Mouse (Mus musculus): ENCODE measurements at regions not wholly inside any gene's neighbourhood (a gene's known extent, or its start where the extent isn't known, plus 50 kb on each side); places are given as distances from the start of the nearest gene placed in this dataset.
"Not testable (repeated sequence)": the region's sequence is repeated elsewhere in the genome, so short reads cannot be mapped to it uniquely, and the experiment has no call there.

DNA sequence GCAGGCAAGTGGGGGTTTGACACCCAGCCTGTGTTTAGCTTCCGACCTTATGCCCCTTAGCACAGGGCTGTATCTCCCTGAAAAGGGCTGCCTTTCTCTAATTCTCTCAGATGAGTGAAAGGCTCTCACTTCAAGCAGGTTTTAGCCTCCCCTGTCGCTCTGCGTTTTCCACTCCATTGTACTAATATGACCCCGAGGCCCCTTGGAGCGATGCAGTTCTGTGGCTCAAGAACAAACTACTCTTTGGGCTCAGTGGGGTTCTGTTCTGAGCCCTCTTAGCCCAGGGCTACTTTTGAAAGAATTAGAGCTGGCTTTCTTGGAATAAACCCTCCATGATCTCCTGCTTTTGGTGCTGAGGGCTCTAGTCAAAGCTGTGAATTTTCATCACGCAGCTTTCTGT lies 53.4 kb upstream of the Castor2 start:
- DNase-seq = no peak

DNA sequence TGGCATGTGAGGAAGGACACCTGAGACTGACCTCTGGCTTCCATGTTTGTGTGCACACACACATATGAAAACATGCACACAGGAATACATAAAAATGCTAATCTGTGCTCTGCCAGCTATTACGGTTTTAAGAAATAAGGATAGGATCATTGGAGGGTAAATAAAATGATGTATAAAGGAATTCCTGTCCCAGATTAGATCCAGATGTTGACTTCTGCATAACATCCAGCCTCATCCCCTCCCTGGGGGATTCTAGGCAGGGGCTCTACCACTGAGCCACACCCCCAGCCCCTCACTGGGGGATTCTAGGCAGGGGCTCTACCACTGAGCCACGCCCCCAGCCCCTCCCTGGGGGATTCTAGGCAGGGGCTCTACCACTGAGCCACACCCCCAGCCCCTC lies 56.6 kb upstream of the Castor2 start:
- not testable (repeated sequence) for DNase-seq

DNA sequence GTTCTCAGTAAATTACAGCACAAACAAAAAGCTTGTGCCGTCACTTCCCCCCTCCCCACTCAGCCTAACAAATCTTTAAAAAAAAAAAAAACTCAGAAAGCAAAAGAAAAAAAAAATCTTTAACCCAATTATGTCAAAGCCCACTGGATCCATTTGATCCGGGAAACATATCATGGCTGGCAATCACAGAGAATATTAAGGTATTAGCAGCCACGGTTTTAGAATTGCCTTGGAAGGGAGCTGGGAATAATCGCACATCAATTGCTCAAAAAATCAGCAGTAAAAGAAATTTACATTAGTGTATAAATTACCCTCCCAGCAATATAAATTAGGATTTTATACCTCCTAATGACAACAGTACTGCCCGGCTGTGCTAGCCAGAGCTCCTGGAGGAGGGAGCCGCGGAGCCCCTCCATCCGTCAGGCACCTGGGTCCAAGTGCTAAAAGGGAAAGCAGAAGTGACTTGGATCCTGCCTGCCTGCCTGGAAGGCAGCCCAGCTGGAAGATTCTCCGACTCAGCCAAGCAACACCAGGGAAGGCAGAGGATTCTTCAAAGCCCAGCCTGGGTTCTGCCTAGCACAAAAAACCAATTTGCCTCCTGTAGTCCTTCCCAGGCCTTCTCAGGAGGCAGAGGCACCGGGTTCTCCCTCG lies 72.1 kb upstream of the Castor2 start:
- peak; percentile 35 for DNase-seq

DNA sequence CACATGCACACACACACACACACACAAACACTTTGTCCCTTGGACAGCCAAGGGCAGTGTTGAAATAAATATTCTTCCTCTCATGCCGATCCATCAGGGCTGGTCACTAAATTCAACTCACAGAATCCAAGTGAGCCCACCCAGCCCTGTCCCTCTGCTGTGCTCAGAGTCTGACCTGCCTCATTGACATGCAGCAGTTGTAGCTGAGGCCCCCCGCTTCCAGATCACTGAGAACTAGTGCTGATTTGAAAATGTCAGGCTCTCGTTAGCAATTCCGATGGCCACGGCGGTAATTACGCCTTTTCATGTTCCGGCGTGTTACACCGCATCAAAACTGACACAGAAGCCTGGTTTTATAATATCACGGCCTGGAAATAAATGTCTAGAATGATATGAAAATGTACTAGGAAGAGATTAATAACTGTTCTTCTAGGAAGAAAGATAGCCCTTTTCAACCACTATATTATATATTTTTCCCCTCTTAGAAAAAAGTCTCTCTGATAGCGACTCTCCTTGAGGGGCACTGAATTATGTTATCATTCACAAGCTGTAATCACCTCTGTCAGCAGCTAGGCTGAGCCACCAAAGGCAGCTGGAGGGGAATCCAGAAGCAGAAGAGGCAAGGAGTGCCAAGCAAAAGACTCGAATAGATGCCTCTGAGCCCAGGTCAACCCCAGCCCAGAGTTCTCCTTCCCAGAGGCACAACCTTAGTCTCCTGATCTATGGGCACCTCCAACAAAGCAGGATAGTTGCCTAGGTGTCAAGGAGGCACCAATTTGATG lies 79.7 kb upstream of the Castor2 start:
- DNase-seq = no peak

DNA sequence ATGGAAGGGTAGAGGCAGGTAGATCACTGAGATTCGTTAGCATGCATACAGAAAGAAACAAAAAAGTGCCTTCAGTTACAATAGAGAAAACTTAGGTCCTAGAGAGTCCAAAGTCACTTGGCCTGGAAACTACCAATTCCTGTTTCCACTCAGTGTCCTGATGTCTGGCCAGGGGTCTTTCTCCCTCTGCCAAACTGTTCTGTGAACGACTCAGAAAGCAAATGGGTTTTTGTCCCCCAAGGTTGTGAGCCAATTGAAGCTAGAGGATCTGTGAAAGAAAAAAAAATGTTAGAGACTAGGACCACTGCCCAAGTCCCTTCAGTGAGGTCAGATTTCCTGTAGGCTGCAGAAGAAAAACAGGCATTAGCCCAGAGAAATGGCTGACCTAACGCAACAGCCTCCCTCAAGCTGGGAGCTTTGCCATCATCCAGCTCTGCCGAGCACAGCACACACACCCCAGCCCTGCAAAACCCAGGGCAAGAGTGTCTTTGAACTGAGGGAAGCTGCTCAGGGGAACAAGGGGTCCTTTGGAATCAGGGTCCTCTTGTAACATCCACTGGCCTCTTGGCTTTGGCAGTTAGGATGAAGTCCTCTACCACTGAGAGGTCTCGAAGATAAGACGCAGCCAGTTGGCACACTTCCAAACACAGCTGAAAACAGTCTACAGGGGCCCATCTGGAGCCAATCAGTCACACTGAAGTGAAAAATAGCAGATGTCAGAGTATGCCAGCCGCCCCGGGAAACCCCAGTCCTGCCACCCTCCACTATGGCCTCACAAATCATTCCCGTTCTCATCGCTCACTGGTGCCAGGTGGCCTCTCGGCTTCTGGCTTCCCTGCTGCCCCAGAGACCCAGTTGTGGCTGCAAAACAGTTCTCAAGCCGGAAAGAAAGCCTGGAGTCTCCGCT lies 85.0 kb upstream of the Castor2 start:
- no peak for DNase-seq

DNA sequence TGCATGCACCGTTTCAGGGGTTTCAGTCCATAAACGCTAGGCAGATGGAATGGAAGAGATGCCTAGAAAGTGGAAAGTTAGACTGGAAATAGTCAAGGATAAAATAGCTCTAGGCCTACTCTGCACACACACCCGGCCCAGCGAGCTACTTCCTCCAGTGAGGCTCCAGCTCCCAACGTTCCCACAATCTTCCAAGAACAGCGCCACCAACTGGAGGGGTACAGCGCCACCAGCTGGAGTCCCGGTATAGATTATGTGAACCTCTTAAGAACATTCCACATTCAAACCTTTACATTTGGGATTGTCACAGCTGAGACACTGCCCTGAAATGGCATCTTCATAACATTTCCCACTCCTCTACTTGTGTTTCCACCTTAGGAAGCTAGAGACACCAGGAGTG lies 86.3 kb upstream of the Castor2 start:
- no peak for DNase-seq

DNA sequence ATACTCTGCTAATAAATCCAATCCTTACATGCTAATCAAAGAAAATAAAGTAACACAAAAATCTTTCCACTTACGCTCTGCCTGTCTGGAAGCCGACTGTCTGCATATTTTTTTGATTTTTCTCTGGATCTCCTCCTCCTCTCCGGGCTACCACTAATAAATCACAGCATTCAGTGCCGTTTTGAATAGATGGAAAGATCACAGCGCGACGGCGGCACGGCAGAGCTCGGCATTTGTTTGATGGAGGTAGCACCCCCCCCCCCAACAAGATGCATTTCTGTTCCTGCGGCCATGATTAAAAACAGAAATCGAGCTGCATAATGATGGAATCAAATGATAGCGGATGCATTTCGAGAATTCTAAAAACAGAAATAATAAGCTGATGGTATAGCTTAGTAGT lies 89.7 kb upstream of the Castor2 start:
- DNase-seq = no peak

DNA sequence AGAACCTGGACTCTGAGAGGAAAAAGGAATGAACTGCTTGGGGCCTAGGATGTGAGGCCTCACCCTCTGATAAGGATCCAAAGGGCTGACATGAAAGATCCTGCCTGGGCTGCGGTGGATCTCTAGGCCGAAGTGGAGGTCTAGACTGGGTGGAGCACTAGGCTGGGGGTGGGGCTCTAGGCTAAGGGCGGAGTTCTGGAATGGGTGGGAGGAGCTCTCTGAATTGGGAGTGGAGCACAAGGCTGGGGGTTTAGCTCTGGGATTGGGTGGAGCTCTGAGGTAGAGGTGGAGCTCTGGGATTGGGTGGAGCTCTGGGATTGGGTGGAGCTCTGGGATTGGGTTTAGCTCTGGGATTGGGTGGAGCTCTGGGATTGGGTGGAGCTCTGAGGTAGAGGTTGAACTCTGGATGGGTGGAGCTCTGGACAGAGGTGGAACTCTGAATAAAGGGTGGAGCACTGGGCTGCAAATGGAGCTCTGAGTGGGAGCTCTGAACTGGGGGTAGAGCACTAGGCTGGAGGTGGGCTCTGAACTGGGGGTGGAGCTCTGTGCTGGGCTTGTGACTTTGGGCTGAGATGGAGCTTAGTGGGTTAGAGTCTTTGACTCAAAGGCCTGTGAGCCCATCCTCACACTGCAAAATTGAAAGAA lies 92.3 kb upstream of the Castor2 start:
- DNase-seq = peak; percentile 38

DNA sequence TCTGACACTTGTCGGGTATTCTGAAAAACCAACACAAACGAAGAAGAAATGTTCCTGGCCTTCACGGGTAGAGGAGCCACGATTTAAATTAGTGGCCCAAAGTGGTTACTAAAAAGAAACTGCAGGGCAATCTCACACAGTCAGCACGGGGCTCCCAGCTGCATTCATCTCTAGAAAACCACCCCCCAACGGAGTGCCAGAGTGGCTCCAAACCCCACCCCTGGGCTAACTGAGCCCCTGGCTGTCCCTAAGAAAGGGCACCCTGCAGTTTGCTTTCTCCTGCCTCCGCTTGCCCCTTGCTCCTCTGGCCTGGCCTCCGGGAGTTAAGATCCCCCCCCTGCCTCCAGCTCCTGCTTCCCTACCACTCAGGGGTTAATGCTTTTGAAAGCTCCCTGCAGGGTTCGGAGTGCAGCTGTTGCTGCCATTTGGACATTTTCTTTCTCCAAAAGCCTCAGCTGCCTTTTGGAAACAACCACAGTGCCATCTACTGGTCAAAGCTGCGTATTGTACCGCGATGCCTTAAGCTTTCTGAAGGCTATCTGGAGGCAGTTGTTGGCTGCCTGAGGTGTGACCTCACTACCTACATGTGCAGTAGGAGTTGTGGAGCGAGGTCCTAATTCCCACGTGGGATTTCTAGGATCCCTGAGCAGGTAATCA lies 92.9 kb upstream of the Castor2 start:
- DNase-seq = peak; percentile 89

DNA sequence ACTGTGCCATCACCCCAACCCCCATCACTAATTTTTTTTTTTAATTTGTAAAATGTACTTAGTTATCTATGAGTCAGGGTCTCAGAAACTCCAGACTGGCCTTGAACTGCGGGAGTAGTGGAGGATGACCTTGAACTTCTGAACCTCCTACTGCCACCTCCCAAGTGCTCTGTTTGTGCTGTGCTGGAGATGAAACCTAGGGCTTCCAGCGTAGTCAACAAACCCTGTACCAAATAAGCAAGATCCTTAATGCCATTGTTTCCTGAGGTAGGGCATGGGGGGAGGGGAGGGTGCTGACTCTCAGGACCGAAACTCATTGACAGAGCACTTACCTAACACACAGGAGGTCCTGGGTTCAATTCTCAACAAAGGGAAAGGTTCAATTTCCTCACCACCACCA lies 93.5 kb upstream of the Castor2 start:
- DNase-seq = no peak

DNA sequence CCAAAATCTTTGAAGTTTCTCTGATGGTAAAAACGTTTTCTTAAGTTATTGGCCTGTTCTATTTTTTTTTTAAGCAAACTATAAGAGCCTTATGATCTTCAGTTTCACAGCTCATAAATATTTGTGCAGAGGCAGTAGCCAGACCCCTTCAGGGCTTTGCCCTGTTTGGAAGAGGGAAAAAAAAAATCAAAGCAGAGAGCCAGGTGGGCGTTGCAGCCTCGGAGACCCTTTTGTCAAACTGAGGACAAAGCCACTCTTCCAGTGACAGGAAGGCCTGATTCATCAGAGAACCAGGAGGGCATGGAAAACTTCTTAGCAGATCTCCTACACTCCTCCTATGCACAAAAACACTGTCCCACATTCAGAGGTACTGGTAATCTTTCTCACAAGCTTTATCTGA lies 99.4 kb upstream of the Castor2 start:
- no peak for DNase-seq

DNA sequence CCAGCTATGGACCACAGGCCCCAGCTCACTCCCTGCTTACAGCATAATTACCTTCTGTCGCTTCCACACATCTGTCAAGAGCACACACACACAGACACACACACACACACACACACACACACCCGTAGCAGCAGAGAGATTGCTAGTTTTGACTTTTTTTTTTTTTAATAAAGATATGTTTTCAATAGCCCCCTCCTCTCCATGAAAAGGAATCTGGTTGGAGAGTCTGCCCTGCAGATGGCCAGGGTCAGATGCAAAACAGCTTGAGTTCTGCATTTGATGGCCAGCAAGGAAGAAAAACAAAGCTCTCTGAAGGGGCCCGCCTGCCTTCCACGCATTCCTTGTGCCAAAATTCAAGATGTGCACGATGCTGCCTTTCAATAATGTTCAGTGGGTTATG lies 99.8 kb upstream of the Castor2 start:
- DNase-seq = peak; percentile 29

DNA sequence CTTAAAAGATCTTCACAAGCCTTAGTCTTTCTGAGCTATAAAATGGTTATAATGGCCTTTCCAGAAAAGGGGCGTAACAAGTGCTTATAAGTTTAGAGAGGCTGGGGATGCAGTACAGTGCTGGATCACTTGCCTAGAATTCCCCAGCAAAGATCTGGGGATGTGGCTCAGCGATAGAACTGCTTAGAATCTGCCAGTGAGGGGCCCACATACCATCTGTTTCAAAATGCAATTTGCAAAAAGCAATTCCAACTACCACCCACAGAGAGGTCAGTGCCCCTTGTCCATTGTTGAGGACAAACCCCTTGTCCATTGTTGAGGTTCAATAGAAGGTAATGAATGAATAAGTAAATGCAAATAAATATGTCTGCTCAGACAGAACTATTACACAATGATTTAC lies 107.5 kb upstream of the Castor2 start:
- DNase-seq = no peak

DNA sequence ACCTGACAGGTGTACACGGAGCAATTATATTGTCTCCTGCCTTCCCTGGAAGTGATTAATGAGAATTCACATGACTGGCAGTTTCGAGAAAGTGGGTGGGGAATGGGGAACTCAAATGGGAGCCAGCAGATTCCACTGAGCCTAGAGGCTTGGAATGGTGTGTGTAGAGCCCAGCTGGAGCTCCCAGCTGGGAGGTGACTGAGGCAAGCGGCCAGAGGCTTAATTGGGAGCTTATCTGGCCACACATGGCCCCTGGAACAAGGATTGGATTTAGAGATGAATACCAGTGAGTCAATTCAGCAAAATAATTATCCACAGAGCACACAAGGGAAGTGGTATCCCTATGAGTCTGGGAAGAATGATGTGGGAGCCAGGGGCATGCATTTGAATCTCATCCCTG lies 108.0 kb upstream of the Castor2 start:
- no peak for DNase-seq

DNA sequence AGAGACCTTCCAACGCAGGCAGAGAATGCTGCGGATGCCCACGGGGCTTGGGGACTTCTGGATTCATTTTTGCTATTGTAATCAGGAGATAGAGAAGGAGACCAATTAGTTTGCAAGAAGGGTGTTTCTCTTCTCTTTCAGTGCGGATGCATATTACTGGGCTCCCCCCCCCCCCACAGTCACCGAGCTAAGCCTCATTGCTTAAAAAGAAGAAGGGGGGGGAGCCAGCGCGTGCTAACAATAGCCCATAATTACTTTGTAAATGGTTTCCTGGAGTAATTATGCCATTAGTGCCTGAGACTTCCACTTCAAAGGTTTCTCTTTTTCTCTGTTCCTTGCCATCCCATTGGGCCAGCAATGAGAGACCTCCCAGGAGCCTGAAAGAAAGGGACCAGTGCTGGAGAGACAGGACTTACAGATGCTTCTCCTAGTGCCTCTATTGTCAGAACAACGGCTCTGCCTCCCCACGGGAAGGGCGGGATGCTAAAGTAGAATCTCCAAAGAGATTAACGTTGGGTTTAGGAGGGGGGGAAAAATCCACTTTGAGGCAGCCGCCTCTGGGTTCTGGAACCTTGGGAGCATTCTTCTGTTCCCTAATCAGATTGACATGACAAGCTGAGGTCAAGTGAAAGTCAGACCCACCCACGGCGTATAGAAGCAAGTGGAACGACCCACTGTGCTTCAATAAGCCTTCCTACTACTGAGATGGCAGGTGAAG lies 116.1 kb upstream of the Castor2 start:
- no peak for DNase-seq

DNA sequence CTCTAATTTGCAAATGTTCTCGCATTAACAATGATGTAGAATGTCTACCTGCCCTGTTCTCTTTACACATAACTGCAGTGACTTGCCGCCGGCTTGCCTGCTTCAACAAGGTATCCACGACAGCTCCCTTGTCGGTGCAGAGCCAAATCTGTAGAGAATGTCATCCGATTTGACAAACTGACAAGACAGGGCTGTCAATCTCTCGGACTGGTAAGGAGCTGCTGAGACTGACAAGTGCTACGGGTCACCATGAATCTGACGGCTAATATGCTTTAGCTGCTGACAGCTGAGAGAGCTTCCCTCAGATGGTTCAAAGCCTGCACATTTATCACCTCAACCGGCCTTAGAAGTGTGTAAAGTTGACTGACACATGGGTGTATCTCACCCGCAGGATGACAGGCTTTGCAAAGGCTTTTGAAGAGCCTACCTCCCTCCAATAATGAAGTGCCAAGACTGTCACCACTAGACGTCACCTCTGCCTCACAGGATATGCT lies 129.0 kb upstream of the Castor2 start:
- DNase-seq = no peak

DNA sequence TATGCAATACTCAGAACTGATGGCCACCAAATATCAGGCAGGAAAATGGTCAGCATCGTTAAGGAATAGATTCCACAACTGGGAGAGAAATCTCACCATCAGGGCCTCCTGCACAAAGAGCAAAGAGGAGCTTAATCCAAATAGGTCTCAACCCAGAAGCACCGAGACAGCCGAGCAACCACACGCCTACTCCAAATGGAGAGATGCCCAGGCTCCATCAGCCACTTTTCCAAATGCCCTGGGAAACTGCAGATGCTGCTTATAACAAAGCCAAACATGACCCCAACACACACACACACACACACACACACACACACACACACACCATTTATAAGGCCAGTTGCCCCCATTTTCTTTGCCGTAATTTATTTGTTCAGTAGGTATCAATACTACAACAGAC lies 136.2 kb upstream of the Castor2 start:
- DNase-seq = no peak

DNA sequence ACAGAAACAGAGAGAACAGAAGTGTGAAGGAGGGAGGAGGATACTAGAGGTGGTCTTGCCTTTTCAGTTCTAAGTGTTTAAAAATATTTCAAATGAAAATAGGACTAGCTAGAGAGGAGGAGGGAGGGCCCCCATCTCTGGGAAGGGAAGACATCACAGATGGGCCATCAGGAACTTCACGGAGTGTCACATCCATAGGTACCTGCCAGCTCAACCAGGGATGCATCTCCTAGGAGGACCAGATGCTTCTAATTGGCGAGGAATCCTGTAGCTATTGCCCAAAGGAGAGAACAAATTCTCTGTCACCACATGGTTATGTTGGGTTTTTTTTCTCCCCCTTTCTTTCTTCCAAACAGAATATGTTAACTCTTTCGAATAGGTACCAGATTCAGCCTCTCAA lies 158.7 kb upstream of the Castor2 start:
- DNase-seq = peak; percentile 83

DNA sequence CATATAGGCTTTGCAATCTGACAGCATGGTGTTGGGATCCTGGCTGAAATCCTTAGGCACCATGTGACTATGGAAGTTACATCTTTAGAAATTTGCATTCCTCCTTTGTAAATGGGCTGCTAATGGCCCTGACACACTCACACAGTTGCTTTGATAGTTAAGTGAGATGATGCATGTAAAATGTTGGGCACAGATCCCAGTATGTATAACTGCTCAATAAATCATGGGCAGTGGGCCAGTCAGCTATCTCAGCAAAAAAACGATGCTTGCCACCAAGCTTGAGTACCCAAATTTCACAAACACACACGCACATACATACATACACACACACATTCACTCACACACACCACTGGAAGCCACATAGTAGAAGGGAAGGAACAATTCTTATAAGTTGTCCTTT lies 159.5 kb upstream of the Castor2 start:
- no peak for DNase-seq

DNA sequence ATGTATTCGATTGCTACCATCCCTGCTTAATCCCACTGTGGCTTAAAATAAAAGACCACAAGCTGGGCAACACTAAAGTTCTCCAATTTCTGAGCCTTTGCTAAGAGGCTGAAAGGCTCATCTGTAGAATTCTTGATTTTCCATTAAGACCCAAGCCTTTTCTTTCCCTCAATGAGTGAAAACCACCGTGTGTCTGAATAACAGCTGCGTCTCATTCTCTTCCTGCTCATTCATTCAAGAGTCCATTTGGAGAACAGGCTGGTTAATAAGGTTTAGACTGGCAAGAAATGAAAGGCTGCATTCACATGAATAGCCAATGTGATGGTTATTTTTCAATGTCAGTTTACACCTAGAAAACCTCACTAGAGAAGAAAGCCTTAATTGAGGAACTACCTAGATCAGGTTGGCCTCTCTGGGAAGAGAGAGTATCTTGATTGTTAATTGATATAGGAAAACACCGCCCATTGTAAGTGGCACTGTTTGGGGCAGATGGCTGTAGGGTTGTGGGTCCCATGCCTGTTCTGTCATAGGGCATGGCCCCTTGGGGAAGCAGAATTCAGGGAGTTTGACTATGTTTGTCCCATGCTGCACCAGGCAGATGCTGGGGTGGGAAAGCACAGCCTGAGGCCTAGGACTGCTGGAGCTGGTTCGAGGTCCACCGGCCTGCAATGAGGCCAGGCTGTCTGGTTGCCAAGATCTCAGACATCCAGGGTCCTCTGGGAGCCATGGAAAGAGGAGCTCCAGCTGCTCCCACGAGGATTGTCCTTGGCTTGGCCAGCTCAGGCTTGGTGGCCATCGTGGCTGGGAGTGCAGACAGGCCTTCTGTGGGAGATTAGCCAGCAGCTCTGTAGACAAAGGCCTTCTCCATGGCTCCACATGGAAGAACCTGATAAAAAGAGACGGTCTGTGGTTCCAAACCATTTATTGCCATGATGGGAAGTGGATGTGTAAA lies 161.3 kb upstream of the Castor2 start:
- DNase-seq = no peak

DNA sequence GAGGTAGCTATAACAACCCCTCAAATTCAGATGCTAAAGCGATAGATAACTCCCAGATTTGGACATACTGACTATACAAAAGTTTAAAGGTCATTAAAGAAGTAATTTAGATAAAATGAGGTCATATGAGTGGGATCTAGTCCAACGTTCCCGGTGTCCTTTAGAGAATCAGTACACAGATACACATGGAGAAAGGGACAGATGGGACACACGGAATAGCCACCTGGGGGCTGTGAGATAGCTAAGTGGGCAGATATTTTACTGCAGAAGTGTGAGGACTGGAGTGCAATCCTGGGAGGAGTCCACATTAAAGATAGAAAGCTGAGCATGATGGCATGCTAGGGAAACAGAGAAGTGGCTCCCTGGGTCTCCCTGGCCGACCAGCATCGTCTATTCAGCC lies 164.1 kb upstream of the Castor2 start:
- DNase-seq = no peak

Data from cerebellum, adult 11 months (tissue).